Mouse (Mus musculus): ENCODE results near the gene Sult1c2.
"Not testable (repeated sequence)": the region's sequence is repeated elsewhere in the genome, so short reads cannot be mapped to it uniquely, and the experiment has no call there.

Sult1c2 gene

DNA sequence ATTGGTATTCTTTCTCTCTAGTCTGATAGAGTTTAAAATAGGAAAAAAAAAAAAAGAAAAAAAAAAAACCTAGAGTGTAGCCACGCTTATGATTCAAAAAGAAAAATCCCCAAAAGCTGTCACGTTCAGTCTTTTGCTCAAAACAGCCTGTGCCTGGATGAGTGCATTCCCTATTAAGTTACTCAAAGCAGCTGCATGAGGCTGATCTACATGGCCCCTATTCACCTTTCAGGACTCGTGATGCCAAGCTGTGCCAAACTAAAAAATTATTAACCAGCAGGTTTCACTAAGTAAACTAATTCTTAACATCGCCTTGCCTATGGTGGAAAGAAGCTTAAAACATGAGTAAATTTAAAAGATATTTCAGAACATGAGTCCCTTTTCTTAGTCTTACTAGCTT is at the start of gene Sult1c2:
Gene Sult1c2, minus strand, starts transcription at position 134 of the 400 bp plus-strand sequence.
- peak in 1 of 2 experiments; percentile 3 for DNase-seq

DNA sequence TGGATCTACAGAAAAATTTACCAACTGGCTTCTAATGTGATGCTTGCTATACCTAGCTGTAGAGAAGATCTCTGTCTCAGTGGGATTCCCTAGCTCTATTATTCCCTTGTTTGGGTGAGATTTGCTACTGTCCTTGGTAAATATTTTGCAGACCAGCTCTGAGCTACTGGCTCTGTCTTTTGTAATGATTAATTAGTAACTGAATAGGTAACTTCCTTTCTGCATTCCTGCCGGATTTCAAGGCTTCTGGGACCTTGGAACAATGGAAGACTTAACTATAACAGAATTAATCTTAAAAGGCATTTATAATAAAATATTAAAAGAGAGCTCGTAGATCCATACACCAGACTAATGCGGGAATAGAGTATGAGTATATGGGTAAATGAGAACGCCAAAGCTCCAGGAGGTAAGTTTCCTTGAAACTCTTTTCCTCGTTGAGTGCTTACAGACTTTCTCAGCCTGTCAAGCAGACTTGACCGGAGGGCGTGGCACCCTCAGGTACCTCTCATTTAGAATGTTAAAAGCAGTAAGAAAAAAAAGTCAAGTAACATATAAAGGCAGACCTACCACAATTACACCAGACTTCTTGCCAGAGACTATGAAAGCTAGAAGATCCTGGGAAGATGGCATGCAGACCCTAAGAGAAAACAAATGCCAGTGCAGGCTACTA is 33.0 kb upstream of the Sult1c2 start:
- DNase-seq, result not testable (repeated sequence)

DNA sequence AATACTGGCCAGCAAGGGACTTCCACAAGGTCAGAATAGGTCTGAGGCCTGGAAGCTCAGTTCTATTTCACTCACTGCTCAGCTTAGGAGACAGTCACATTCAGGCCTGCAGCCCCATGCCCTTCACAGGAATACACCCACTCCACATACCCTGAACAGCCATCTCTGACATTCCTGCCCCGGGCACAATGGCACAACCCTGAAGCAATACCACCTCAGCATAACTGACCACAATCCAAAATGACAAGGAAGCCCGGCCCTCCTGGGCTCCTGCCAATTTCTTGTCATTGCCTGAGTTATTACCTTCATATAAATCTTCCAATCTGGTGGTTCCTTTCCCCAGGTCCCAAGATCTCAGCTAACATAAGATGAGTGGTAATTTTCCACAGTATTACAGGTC is 28.3 kb upstream of the Sult1c2 start:
- no peak for DNase-seq

DNA sequence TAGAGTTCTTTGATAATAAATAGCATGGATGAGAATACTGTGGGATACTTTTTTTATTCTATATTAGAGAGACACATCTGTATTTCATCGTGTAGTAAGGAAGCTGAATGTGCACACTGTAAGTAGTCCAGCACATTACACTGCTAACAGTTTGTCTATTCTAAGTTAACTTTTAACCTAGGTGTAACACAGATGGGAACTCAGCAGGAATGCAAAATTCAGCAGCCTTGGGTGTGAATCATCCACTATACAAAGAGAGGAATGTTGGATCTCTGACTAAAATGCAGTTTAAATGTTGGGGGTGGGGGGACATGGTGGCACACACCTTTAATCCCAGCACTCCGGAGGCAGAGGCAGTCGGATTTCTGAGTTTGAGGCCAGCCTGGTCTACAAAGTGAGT is 26.1 kb upstream of the Sult1c2 start:
- DNase-seq, result no peak

DNA sequence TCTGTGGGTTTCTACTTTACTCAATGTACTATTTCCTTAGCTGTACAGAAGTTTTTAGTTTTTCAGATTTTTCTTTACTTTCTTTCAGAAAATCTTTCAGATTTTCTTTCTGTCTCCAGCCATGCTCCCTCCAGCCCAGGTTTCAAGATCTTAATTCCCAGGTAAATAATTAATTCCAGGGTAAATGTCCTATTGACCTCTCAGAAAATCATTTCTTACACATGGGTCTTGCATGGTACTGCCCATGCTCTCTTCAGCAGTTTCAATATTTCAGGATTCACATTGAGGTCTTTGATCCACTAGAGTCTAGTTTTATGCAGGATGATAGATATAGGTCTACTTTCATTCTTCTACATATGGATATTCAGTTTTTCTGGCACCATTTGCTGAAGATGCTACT is 23.8 kb upstream of the Sult1c2 start:
- DNase-seq, result no peak

DNA sequence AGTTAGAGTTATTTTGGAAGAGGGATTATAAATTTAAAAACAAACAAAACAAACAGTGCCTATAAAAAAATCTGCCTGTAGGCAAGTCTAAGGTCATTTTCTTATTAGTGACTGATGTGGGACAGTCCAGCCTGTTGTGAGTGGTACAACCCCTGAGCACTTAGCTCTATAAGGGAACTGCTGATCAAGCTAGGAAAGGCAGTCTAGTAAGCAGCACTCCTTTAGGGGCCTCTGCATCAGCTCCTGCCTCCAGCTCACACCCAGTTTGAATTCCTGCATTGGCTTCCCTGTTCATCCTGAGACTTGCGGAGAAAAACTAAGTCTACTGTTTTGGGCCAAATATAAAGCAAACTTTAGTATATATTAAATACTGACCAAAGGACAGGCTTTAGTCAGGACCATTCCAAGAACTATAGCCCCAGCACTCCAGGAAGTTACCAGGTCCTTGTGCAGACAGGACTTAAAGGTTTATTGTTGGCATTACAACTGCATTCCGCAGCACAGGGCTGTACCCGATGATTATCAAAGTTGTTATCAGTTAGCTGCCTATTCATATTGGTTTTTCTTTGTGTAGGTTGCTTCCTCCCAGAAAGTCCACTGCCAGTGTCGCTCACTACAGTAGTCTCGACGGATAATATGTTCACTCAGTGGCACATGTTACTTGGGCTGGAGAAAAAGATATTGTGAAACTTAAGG is 19.3 kb upstream of the Sult1c2 start:
- no peak for DNase-seq

DNA sequence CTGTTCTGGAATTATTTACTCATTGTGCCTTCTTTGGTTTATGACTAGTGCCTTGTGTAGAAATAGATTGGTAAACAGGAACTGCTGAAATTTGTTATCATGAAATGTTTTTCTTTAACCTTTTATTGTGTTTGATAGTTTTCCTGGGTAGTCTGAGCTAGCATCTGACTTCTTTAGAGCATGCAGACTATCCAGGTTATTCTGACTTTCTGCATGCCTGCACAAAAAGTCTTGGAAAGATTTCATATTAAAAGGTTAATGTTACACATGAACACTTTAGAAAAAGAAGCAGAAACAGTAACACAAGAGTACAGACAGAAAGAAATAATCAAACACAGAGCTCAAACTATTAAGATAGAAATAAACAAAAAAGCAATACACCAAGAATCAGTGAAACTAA is 14.4 kb upstream of the Sult1c2 start:
- no peak for DNase-seq

DNA sequence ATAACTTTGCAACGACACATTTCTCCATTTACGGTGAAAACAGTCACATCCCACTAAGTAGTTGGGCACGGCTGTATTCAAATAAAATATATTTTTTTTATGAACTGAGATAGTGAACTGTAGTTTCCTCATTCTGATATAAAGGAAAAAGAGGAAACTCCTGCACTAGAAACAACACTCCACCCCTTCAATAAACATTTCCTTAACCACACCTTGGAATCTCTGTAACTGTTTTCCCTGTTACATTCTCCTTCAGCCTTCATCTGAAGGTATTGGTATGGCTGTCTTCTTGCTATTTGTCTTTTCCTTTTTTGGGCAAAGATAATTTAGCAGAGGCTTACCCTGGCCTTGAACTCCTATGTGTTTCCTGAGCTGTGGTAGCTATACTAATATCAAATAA is 8.9 kb upstream of the Sult1c2 start:
- no peak for DNase-seq

DNA sequence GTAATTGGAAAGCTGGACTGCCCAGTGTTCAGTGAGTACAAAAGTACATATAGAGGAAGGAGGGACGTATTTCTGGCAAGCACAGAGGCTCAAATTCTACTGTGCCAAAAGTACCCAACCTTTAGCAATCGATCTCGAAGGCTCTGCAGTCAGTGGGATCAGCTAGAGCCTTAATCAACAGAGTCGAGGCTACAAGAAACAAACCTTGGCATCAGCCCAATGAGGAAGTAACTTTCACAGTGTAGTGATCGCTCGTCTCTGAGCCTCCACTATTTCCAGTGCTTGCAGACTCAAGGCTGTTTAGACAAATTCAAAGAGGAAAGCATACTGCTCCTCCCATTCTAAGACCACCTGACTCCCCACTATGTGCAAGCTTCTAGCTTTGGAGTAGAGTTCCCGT is 343 bp downstream of the Sult1c2 start:
- peak in 1 of 2 experiments; percentile 35 for DNase-seq

DNA sequence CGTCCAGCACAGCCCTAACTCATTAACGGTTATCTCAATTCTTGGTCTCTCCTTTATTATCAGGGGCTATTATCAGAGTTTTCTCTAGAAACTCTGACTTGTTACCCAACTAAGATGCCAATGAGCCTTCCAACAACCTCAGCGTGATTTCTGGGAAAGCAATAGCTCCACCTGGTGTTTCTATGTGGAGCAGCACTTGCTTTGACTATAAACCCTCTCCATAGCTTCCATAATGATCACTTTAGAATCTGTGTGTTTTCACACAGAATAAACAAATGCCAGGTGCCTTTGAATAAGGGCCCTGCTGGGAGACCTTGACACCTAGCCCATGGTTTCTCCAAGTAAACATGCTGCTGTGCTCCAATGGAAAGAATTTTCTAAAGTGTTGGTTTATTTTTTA is 12.8 kb downstream of the Sult1c2 start:
- DNase-seq, result peak in 1 of 2 experiments; percentile 3

DNA sequence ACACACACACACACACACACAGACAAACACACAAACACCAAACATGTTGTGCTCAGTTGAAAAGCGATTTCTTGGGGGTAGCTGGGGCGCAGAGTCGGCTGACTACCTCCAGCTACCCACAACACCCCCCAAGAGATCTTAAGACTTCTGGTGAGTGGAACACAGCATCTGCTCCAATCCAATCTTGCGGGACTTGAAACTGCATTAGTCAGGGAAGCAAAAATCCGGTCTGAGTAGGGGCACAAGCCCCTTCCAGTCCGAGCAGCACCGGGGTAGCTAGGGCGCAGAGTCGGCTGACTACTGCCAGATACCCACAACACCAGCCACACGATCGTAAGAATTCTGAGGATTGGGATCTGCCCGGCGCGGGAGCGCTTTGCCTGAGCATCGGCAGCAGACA is 42.2 kb downstream of the Sult1c2 start:
- DNase-seq, result not testable (repeated sequence)

DNA sequence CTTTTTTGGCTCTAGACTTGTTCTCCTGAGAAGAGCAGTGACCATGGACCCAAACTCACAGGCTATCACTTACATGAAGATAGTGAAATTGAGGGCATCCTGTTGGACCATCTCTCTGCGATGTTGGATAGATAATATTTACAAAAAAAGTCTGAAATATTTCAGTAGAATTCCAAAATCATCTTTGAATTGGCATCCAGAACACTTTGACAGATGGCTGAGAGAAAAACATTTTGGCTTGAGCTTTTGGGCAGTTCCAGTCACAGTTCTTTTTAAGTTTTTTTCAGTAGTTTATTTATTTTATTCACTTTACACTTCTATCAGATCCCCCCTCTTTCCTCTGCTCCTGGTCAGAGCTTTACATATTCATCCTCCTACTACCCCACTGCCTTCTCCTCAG is 62.8 kb downstream of the Sult1c2 start:
- DNase-seq, result no peak
